Mouse (Mus musculus): ENCODE measurements around the gene Bmp7.
A peak's percentile ranks its signal among the peaks of the same experiment; 100 is the strongest.

Gene Bmp7

DNA sequence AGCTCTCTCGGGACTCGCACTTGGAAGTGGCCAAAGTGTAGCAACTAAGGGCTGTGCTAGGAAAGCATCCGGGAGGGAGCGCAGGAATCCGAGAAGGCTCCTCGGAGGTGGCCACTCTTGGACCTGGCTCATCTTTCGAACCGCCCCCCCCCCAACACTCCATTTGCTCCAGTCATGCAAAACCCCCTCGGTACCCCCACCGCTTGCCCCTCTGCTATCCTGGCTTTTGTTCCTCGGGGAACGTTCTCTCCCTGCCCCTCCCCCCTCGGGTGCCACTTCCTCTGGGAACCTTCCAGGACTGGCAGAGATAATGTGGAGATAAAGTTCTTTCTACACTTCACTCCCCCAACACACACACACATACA is 660 bp upstream of the Bmp7 start:
- no peak for DNase-seq (ENCODE audit: low spot score)

GRCm38 (mm10) chr2:172939639-172940002 is 500 bp downstream of the Bmp7 start:
- no peak for DNase-seq (ENCODE audit: low spot score)

DNA sequence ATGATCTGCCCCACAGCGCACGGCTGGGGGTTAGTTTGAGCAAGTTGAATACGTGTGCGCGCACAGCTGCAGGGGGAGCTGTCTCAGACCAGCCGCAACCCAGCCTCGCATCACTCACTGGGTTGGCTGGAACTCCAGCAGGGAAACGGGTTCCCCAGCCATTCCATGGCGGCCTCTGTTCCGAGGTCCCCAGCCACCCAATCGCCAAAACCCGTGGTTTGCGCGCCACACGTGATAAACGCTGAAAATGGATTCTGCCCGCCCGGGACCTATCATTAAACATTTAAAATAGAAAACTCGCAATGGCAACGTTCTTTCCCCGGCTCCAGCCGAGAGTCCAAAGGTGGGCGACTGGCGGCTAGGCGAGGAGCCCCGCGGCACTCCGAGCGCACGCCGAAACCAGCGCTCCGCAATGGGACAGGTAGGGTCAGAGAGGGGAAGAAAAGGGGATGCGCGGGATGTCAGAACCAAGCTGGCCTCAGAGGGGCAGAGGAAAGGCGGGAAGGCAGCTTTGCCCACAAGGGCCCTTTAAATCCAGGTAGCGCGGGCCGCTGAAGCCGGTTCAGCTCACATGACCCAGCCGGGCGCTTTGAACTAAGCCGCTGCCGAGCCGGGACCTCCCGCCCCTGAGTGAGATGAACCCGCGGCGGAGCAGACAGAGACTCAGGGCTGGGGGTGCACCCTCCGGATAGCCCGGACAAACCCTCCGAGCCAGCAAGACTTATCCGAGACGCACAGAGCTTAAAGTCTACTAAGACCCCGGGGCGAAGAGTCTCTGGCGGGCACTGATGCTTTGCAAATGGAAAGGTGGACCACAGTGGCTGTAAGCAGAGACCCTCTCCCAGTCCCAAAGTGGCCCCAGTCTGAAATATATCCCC is 1.1 kb downstream of the Bmp7 start:
- DNase-seq (ENCODE audit: low spot score) = peak; percentile 73

- DNase-seq (ENCODE audit: low spot score) = no peak
These were observed 2.6 kb downstream of the Bmp7 start for GRCm38 (mm10) chr2:172937326-172938190.

DNA sequence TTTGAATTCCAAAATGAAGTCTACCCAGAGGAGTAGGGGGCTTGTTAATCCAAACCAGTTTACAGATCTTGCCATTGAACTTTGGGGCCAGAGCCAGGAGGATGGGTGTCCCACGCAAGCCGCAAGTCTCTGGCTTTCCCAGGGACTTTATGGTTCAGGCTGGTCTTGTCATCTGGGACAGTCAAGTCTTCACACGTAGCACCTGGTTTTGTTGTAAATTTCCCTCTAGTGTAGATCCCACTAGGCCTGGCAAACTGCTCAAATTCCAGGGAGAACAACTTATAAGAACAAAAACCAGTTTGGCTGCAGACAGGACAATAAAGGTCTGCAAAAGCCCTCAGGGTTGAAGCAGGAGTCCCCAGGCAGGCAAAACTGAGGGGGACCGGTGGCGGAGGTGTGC is 3.3 kb downstream of the Bmp7 start:
- no peak for DNase-seq (ENCODE audit: low spot score)

GRCm38 (mm10) chr2:172935776-172936562 is 4.2 kb downstream of the Bmp7 start:
- DNase-seq (ENCODE audit: low spot score) = peak; percentile 44

- peak; percentile 81 for DNase-seq (ENCODE audit: low spot score)
These were observed 5.0 kb downstream of the Bmp7 start for GRCm38 (mm10) chr2:172934891-172935740.

- DNase-seq (ENCODE audit: low spot score) = no peak
These were observed 5.7 kb downstream of the Bmp7 start for GRCm38 (mm10) chr2:172934420-172934788.

GRCm38 (mm10) chr2:172933631-172934419 is 6.3 kb downstream of the Bmp7 start:
- DNase-seq (ENCODE audit: low spot score) = peak; percentile 78

GRCm38 (mm10) chr2:172931137-172931898 is 8.8 kb downstream of the Bmp7 start:
- DNase-seq (ENCODE audit: low spot score) = no peak

- DNase-seq (ENCODE audit: low spot score) = no peak
These were observed 10.2 kb downstream of the Bmp7 start for GRCm38 (mm10) chr2:172929905-172930436.

- DNase-seq (ENCODE audit: low spot score) = no peak
These were observed 12.5 kb downstream of the Bmp7 start for GRCm38 (mm10) chr2:172927643-172928042.

DNA sequence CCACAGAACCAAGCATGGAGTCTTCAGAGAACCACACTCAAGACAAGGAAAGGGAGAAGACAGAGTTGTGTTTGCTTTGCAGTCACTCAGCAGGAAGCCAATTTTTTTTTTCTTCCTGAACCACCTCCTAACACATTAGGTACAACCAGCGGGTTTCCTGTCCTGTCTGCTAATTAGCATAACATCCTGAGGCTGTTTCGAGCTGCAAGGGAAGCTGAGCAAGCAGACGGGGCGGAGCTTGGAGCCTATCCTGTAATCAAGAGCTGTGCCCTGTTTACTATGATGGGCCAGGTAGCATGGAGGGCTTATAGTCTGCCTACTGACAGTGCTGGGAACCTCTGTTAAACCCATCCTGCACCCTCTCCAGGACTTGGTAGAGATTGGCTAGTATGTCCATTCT is 13.8 kb downstream of the Bmp7 start:
- DNase-seq (ENCODE audit: low spot score) = no peak

DNA sequence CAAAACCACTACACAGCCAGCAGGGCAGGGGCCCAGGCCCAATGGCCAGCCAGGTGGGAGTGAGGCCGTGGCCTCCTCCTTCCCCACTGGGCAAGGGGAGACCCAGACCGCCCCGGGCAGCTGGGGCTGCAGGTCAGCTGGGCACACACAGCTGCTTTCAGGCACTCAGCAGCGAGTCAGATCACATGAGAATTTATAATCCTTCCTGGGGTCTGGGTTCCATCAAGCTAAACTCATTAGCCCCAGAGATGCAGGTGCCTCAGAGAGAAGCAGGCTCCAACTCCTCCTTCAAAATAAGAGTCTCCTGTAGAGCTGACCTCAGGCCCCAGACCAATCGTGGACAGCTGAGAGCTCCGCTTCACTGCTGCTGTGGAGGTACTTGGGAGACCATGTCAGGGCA is 15.2 kb downstream of the Bmp7 start:
- peak; percentile 72 for DNase-seq (ENCODE audit: low spot score)

- DNase-seq (ENCODE audit: low spot score) = no peak
These were observed 16.9 kb downstream of the Bmp7 start for GRCm38 (mm10) chr2:172923198-172923597.

DNA sequence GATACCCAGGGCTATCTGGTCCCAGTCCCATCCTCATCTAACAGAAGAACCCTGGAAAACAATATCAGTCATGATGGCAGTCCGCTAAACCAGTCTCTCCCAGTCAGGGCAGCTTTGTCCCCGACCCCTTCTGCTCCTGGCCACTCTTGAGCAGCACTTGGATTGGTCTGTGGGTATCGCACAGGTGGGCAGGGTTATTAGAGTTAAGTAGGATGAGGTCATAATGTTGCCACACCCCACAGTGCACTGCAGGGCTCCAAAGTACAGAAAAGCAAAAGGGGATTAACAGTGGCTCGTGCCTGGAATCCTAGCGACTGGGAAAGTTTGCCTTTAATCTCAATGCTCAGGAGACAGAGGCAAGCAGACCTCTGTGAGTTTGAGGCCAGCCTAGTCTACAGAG is 17.5 kb downstream of the Bmp7 start:
- no peak for DNase-seq (ENCODE audit: low spot score)

- no peak for DNase-seq (ENCODE audit: low spot score)
These were observed 26.1 kb downstream of the Bmp7 start for GRCm38 (mm10) chr2:172914018-172914417.

DNA sequence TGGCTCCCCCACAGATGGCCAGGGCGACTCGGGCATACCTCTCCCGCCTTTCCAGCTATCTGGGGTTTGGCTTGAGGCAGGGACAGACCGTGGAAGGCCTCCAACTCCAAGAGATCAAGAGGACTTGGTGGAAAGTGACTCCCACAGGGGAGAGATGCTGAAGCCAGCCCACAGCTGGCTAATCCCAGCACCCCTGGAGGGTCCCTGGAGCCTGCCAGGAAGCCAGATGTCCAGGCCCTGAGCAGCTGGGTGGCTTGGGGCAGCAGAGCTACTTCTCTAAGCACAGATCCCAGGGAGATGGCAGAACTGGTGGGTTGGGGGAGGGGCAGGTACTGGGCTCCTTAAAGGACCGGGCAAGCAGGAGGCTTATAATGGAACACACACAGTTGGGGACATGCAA is 28.4 kb downstream of the Bmp7 start:
- no peak for DNase-seq (ENCODE audit: low spot score)

- no peak for DNase-seq (ENCODE audit: low spot score)
These were observed 29.0 kb downstream of the Bmp7 start for GRCm38 (mm10) chr2:172911157-172911556.

- peak; percentile 41 for DNase-seq (ENCODE audit: low spot score)
These were observed 30.7 kb downstream of the Bmp7 start for GRCm38 (mm10) chr2:172909463-172909862.
